Mouse (Mus musculus) lung, adult 2 months (tissue): ENCODE data around the gene Mcts2. TPM values are rescaled to one million over a fixed set of nuclear protein-coding genes. Genes with fewer than 3 reads are reported as not detected.
A peak's percentile ranks its signal among the peaks of the same experiment; 100 is the strongest.

ENCODE experiments used
- DNase-seq: peaks from one replicate; pipeline ENCODE4 v3.0.0; 2022
- H3K4me1 ChIP-seq: fragments of 200-500 bp; 2 replicates; pipeline ENCODE4 v1.6.1; 2011; ENCODE audit warnings: low read length; ENCODE audit not compliant: control insufficient read depth, insufficient read depth
- H3K4me3 ChIP-seq: fragments of 200-500 bp; replicated peaks from 2 replicates; pipeline ENCODE3; 2011; ENCODE audit warnings: low read depth, mild to moderate bottlenecking, control low read depth, low read length; ENCODE audit errors: extremely low read depth
- CTCF ChIP-seq: fragments of 200-500 bp; IDR thresholded peaks from 2 replicates; pipeline ENCODE4 v1.5.1; 2011; ENCODE audit warnings: mild to moderate bottlenecking, low read length, control low read depth; ENCODE audit not compliant: insufficient read depth
- POLR2A ChIP-seq: fragments of 200-500 bp; IDR thresholded peaks from 2 replicates; pipeline ENCODE4 v1.6.1; 2011; ENCODE audit warnings: low read depth, mild to moderate bottlenecking, control low read depth, low read length, borderline replicate concordance; ENCODE audit errors: extremely low read depth
- WGBS: fragments of 180-500 bp; shearing (Covaris S2); methylation state at CpG from one replicate; pipeline ENCODE4 v1.1.7; 2018; 5-methylcytosine and 5-hydroxymethylcytosine counted together
- polyA plus RNA-seq: library from polyadenylated mRNA; depleted of rRNA; stranded (reverse); fragments of >200 nt; gene quantifications from 2 replicates; pipeline ENCODE4 v1.2.3, GENCODE M21; 2012

Mcts2 gene
- polyA plus RNA-seq, 1 experiment = 3.8 TPM

DNA sequence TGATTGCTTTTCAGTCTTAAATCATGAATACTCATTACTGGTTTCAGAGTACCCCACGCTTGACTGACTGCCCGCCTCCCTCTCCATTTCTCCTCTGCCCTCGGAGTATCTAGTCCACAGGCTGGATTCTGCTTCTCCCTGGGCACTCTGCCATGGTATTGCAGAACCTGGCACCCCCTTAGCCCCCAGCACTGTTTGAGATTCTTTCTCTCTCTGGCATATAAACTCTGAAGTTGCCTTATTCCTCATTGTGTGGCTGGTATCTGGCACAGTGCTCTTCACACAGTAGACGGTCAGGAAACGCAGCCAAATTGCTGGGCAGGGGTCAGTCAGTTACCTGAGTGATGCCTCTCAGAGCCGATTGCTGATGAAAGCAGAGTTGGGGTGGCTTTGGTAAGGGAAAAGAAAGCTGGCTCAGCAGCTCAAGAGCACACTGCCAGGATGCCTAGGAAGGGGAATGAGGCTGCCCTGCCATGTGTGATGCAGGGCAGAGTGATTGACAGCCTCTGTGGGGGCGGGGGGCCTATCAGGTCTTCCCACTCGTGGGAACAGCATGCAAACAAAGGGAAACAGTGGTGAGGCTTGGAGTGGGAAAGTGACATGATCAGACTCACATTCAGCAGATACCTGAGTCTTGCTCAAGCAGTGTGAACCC is 7.0 kb upstream of the Mcts2 start:
- Histone ChIP-seq H3K4me1 (no peaks in the 10 kb centered on the region), H3K4me3 (no peak overlapping the region)
- TF ChIP-seq CTCF = no peak
- TF ChIP-seq POLR2A = no peak
- DNase-seq = no peak
- 72% methylated on average over 8 of the region's 8 CpGs for WGBS

GRCm38 (mm10) chr2:152683086-152683485 is 3.7 kb upstream of the Mcts2 start:
- no peak overlapping the region for H3K4me3 ChIP-seq
- TF ChIP-seq POLR2A (no peak), CTCF (no peak)
- WGBS = 73% methylated on average over 5 of the region's 5 CpGs
- no peaks in the 10 kb centered on the region for H3K4me1 ChIP-seq
- no peak for DNase-seq

DNA sequence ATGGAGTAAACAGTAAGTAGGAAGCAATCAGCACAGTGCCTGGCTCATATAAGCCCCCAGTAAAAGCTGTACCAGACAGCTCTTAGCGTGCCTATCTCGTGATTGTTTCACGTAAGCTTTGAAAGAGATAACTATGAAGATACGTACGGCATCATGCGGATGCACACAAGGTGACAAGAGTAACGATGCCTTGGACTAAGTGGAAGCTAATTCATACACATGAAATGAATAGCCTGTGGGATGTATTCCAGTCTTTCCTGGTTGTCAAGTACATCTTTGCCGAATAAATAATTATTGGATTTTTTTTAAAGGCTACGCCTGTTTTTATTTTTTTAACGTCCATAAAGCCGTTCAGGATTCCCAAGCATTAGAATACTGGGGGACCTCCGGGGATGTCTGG is 436 bp upstream of the Mcts2 start:
- TF ChIP-seq POLR2A (no peak), CTCF (no peak)
- DNase-seq = no peak
- no peak overlapping the region for H3K4me3 ChIP-seq
- H3K4me1 ChIP-seq = no peaks in the 10 kb centered on the region
- WGBS = 52% methylated on average over 12 of the region's 12 CpGs

GRCm38 (mm10) chr2:152691564-152692217 is 4.9 kb downstream of the Mcts2 start:
- peak; percentile 26 for DNase-seq
- Histone ChIP-seq H3K4me3 (no peak overlapping the region), H3K4me1 (peaks cover 6% of the 10 kb centered on the region)
- WGBS = 66% methylated on average over 7 of the region's 7 CpGs
- TF ChIP-seq CTCF = peak; percentile 60
- no peak for TF ChIP-seq POLR2A

DNA sequence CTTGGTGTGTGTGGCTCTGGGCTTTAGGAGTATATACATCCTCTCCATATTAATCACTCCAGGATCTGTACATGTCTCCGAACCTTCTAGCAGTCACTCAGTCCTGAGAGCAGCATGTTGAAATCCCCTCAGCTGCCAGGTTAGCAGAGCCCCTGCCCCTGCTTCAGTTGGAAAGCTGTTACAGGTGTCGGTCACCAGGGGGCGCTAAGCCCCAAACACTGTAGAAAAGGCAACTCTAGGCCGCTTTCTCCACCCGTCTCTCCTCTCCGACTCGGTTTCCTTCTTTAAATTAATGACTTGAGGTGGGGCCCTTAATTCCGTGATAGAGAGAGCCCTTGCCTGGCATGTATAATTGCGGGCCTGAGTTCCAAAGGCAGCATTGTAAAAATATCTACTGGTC is 6.4 kb downstream of the Mcts2 start:
- 5% methylated on average over 9 of the region's 9 CpGs for WGBS
- Histone ChIP-seq H3K4me3 (no peak overlapping the region), H3K4me1 (peaks cover 8% of the 10 kb centered on the region)
- DNase-seq = peak; percentile 72
- TF ChIP-seq CTCF (peak; percentile 88), POLR2A (no peak)

DNA sequence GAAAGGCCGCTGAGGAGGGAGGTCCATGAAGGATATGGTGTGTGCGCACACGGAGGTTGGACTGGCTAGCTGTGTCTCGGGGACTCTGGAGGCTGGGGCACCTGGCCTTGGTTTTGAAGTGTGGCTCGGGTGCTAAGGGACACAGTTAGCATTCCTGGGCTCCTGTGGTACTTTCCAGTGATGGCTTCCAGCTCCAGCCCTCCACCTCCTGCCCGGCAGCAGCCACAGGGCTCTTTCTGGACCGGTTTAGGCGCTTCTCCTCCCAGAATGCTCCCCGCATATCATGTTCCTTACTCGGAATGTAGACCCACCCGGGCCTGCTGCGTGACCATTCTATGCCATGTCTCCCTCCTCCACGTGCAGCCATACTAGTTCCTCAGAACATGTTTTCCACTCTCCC is 6.9 kb downstream of the Mcts2 start:
- WGBS = 82% methylated on average over 13 of the region's 13 CpGs
- no peak overlapping the region for H3K4me3 ChIP-seq
- no peak for DNase-seq
- TF ChIP-seq CTCF (no peak), POLR2A (no peak)
- H3K4me1 ChIP-seq = peaks cover 8% of the 10 kb centered on the region

- TF ChIP-seq CTCF (no peak), POLR2A (peak; percentile 32; the same call in 1 of the 2 replicates)
- peaks cover 8% of the 10 kb centered on the region for H3K4me1 ChIP-seq
- peak; percentile 37 for DNase-seq
- WGBS = 57% methylated on average over 7 of the region's 7 CpGs
- no peak overlapping the region for H3K4me3 ChIP-seq
Measured at GRCm38 (mm10) chr2:152694708-152695107, 7.9 kb downstream of the Mcts2 start.

DNA sequence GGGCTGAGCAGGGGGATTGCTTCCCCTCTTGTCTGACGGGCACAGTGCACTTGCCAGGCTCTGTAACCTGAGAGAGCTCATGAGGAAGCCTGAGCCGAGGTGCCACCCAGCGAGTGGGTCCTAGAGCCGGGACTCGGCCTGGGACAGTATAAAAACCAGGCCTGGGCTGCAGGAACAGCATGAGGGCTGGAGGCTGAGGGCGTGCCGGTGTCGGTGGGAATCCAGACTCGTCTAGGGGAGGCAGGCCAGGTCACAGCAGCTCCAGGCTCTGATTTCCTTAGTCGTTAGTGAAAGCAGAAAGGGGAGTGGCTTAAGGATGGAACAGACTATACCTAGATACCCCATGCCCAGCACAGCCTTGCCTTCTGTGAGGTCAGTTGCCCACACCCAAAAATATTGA is 9.2 kb downstream of the Mcts2 start:
- TF ChIP-seq POLR2A = no peak
- TF ChIP-seq CTCF = no peak
- Histone ChIP-seq H3K4me1 (peaks cover 8% of the 10 kb centered on the region), H3K4me3 (no peak overlapping the region)
- DNase-seq = no peak
- WGBS = 65% methylated on average over 10 of the region's 10 CpGs

- Histone ChIP-seq H3K4me1 (peaks cover 8% of the 10 kb centered on the region), H3K4me3 (no peak overlapping the region)
- no peak for TF ChIP-seq POLR2A
- TF ChIP-seq CTCF = peak; percentile 86
- WGBS = 37% methylated on average over 20 of the region's 20 CpGs
- DNase-seq = peak; percentile 92
Measured at GRCm38 (mm10) chr2:152696476-152697164, 9.8 kb downstream of the Mcts2 start.
